Mouse (Mus musculus) liver, adult (tissue): ENCODE data around the gene Cyb561a3.

ENCODE experiments used
- GATA4 ChIP-seq: IDR thresholded peaks from 2 replicates; pipeline ENCODE4 v1.6.1; 2014; ENCODE audit warnings: mild to moderate bottlenecking, low read length; ENCODE audit not compliant: insufficient replicate concordance

The Cyb561a3 gene

GRCm38 (mm10) chr19:10608573-10609240 lies 31.7 kb downstream of the Cyb561a3 start:
- no peak for TF ChIP-seq GATA4

- TF ChIP-seq GATA4 = no peak
These were observed 57.3 kb downstream of the Cyb561a3 start, which contains the start of gene Vwce for GRCm38 (mm10) chr19:10634106-10634871. Gene Vwce (plus strand): TSS chr19:10634213.

- no peak for TF ChIP-seq GATA4
These were observed 57.9 kb downstream of the Cyb561a3 start for GRCm38 (mm10) chr19:10634872-10635318.

- TF ChIP-seq GATA4 = no peak
These were observed 60.9 kb downstream of the Cyb561a3 start for GRCm38 (mm10) chr19:10637840-10638239.

- TF ChIP-seq GATA4 = no peak
These were observed 63.1 kb downstream of the Cyb561a3 start for GRCm38 (mm10) chr19:10640080-10640479.

- TF ChIP-seq GATA4 = no peak
These were observed 63.8 kb downstream of the Cyb561a3 start for GRCm38 (mm10) chr19:10640589-10641378.
